Comparison of ENCODE assay signal across 8 mouse cellular contexts in the genomic region with DNA sequence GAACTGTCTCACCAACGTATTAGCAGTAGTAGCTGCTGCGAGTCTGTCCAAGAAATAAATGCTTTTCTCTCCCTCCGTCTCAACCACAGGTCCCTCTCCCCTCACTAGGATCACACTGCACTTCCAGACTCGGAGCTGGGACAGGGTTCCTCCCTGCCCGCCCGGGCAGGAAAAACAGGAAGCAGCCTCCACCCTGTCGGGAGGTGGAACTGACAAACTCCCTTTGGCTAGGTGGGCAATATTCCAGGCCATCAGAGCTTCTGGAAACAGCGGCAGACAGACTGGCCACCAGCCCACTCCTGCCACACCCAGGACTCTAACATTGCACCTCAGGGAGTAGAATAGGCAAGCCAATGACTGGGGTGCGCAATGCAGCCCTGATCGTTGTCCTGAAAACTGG. TPM values are rescaled to one million over a fixed set of nuclear protein-coding genes. Genes with fewer than 3 reads are reported as not detected.
DNase-seq lines count a peak whose midpoint lies in the region; ATAC-seq lines count a peak whose summit lies in the region.

No protein-coding gene starts in this region.

- no peak overlapping the region for H3K27ac ChIP-seq in neural tube, embryonic 14.5 days (ENCODE audit: low read depth, low read length)
- H3K27ac ChIP-seq in hindbrain, embryonic 14.5 days = no peak overlapping the region

- intact Hi-C loops in left cerebral cortex, postnatal 36 days (cut with DNase I) = no loop called here

- no peaks in the 10 kb centered on the region for H3K9me3 ChIP-seq in neural tube, embryonic 14.5 days (ENCODE audit: control insufficient read depth, low read length)
- no peaks in the 10 kb centered on the region for H3K9me3 ChIP-seq in hindbrain, embryonic 14.5 days (ENCODE audit: control insufficient read depth, low read length)

- no peaks in the 10 kb centered on the region for H3K36me3 ChIP-seq in neural tube, embryonic 14.5 days (ENCODE audit: control insufficient read depth, insufficient read depth, low read length)
- H3K36me3 ChIP-seq in hindbrain, embryonic 14.5 days (replicated peaks; ENCODE audit: control insufficient read depth, insufficient read depth) = no peaks in the 10 kb centered on the region

- H3K27me3 ChIP-seq in neural tube, embryonic 14.5 days (ENCODE audit: control insufficient read depth, insufficient read depth, low read length) = no peaks in the 10 kb centered on the region
- no peaks in the 10 kb centered on the region for H3K27me3 ChIP-seq in hindbrain, embryonic 14.5 days (ENCODE audit: control insufficient read depth, insufficient read depth, low read length)

- H3K4me3 ChIP-seq in neural tube, embryonic 14.5 days (ENCODE audit: low read depth, low read length) = no peak overlapping the region
- H3K4me3 ChIP-seq in hindbrain, embryonic 14.5 days (replicated peaks; ENCODE audit: low read length) = no peak overlapping the region

- H3K4me2 ChIP-seq in neural tube, embryonic 14.5 days (ENCODE audit: low read depth, low read length) = no peak overlapping the region
- H3K4me2 ChIP-seq in hindbrain, embryonic 14.5 days (replicated peaks) = no peak overlapping the region

- 81% methylated on average over 10 of the region's 10 CpGs for WGBS in neural tube, embryonic 14.5 days
- WGBS in hindbrain, embryonic 14.5 days = 75% methylated on average over 10 of the region's 10 CpGs

- ATAC-seq in neural tube, embryonic 14.5 days (ENCODE audit: low read depth) = no peak
- ATAC-seq in hindbrain, embryonic 14.5 days (ENCODE audit: low FRiP score) = no peak

- no peak for DNase-seq in neural tube, embryonic 10.5 days (ENCODE audit: extremely low spot score, low spot score)
- DNase-seq in heart, adult 8-10 months (ENCODE audit: low spot score) = peak; percentile 89
- DNase-seq in kidney, postnatal 4 days = peak; percentile 52 to 71
- DNase-seq in urinary bladder, postnatal 36 days (ENCODE audit: low spot score in 2 of 2) = peak; percentile 24 to 76
- no peak for DNase-seq in left cerebral cortex, postnatal 36 days (ENCODE audit: low spot score in 2 of 2)
- no peak for DNase-seq in liver
- DNase-seq in hindbrain, embryonic 14.5 days (ENCODE audit: low spot score) = no peak

- 0 out of 2 replicates have a peak overlapping the region, but pooled peaks have one; percentile 21 for H3K9ac ChIP-seq in neural tube, embryonic 14.5 days (replicated peaks; ENCODE audit: low read depth, low read length)
- no peak overlapping the region for H3K9ac ChIP-seq in hindbrain, embryonic 14.5 days

- H3K4me1 ChIP-seq in neural tube, embryonic 14.5 days (ENCODE audit: control insufficient read depth, insufficient read depth, low read length) = no peaks in the 10 kb centered on the region
- H3K4me1 ChIP-seq in hindbrain, embryonic 14.5 days (replicated peaks; ENCODE audit: control insufficient read depth, insufficient read depth, low read length) = no peaks in the 10 kb centered on the region

RNA-seq across cellular contexts. Expression of gene Hip1, which starts 11.5 kb away (rescaled TPM):
- 49.0 and 52.4 TPM in 2 replicates for polyA plus RNA-seq in neural tube, embryonic 14.5 days (2014; fragmentation: Nextera tagmentation; extraction: Ambion mirVana)
- total RNA-seq in heart, adult 8-10 months (2022) = 10 to 100 TPM; 24.6 to 30.4 (median 27.9) TPM
- 10 to 100 TPM; 44.6 to 61.3 TPM for total RNA-seq in left cerebral cortex, postnatal 36 days (2021)
- polyA plus RNA-seq in hindbrain, embryonic 14.5 days (2014; fragmentation: Nextera tagmentation; extraction: Ambion mirVana) = 48.4 and 49.4 TPM in 2 replicates

RNA-seq across cellular contexts. Expression of gene Ccl26, which starts 29.9 kb away (rescaled TPM):
- polyA plus RNA-seq in neural tube, embryonic 14.5 days (2014; fragmentation: Nextera tagmentation; extraction: Ambion mirVana) = not detected in 2 replicates
- not detected for total RNA-seq in heart, adult 8-10 months (2022)
- total RNA-seq in left cerebral cortex, postnatal 36 days (2021) = not detected
- not detected in 2 replicates for polyA plus RNA-seq in hindbrain, embryonic 14.5 days (2014; fragmentation: Nextera tagmentation; extraction: Ambion mirVana)

RNA-seq across cellular contexts. Expression of gene Ccl24, which starts 39.4 kb away (rescaled TPM):
- 3.7 TPM in 1 of 2 replicates, not detected in the other for polyA plus RNA-seq in neural tube, embryonic 14.5 days (2014; fragmentation: Nextera tagmentation; extraction: Ambion mirVana)
- total RNA-seq in heart, adult 8-10 months (2022) = 1 to 10 TPM; 1.1 to 2.6 (median 1.9) TPM
- under 1 TPM in 1 of 2 experiments, not detected in 1; 0.64 TPM for total RNA-seq in left cerebral cortex, postnatal 36 days (2021)
- 2.9 and 3.6 TPM in 2 replicates for polyA plus RNA-seq in hindbrain, embryonic 14.5 days (2014; fragmentation: Nextera tagmentation; extraction: Ambion mirVana)

Comparison
In these comparisons a context has a peak if more than half of its experiments do, and no peak if none do; other contexts are left out.
1. DNase-seq: peak in heart, adult 8-10 months (single experiment), kidney, postnatal 4 days (2 of 2) and urinary bladder, postnatal 36 days (2 of 2); none in neural tube, embryonic 10.5 days (single experiment), left cerebral cortex, postnatal 36 days (0 of 2), liver (single experiment) and hindbrain, embryonic 14.5 days (single experiment).